Mouse (Mus musculus): ENCODE results near the gene Cd160.
A peak's percentile ranks its signal among the peaks of the same experiment; 100 is the strongest.

Cd160 gene

DNA sequence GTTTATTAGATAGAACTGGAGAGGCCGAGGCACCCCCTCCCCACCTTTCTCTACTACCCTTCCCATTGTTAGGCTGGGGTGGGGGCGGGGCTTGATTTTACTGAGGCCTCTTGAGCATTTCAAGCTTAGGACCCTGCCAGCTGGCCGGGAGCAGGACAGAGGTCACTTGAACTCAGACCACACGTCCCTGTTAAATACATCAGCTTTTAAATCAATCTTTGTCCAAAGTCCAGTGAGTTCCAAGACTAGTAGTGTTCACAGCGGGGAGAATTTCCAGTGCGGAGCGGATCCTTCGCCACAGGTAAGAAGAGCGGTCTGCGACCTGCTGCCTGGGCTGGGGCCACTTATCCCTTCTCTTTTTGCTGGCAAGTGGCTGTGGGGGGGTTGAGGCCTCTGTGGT lies 705 bp upstream of the Cd160 start:
- no peak for DNase-seq (ENCODE audit: low read depth, low spot score)

DNA sequence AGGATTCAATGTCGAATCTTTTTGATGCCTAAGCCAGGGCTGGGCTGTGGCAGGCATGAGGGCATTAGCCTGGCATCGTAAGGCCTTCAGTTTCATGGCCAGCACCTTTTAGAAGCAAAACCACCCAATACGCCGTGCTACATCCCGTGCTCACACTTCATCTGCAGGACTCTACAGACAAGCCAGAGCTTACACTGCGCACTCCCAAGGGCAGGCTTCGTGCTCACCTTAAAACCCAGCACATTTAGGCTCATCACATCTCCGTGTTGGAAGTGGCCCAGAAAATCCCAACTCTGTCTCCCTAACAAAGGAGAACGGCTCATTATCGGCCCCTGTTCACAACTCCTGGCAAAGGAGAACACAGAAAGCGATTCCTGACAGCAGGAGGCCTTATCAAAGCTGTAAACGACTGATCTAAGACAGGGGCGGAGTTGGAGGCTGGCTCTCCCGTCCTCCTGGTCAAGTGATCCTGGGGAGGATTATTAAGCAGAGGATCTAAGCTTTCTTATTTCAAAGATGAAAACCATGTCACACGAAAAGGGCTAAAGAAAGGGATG lies 765 bp downstream of the Cd160 start:
- DNase-seq (ENCODE audit: low read depth, low spot score), result no peak

DNA sequence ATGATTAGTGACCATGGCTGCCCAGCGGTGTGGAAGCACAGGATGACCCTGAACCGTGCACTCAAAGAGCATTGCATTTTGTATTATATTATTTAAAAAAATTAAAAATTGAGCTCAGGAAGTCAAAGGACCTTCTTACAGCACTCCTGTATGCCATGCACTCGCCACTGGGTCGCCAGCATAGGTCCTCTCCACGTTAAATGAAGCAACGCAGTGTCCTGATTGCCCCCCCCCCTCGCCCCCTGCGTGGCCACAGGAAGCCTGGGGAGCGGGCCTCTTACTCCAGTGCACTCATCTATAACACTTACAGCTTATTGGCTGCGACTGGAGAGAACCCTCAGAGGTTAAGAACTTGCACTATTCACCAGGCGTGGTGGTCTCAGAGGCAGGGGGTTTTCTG lies 3.9 kb downstream of the Cd160 start:
- DNase-seq (ENCODE audit: low read depth, low spot score), result no peak

DNA sequence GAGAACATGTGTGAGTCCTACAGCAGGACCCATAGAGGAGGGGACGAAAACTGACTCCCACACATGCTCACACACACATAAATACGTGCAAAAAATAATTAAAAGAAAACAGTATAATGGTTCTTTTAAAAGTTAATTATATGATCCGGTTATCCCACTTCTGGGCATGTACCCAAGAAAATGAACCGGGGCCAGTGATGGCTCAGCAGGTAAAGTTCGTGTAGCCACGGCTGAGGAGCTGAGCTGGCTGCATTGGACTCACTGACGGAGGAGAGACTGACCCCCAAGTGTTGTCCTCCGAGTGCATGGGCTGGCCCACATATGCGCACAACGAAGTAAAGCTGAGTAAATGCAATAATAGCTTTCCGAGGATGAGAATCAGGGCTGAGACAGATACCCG lies 4.5 kb downstream of the Cd160 start:
- DNase-seq (ENCODE audit: low read depth, low spot score), result no peak

DNA sequence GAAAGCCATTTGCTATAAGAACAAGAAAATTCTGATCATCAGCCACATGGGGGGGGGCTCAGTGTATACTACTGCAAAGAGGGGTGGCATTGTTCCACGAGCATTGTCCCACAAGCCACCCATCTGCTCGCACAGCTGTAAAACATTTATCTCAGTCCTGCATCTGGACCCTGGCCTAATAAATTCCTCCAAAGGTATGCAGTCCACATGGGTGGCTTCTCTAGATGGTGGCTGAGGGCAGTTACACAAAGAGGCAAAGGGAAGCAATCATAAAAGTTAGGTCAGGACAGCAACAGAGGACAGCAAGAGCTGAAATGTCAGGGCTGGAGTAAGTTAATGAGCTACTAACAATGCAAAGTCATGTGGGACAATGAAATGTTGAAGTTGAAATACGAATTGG lies 5.5 kb downstream of the Cd160 start:
- DNase-seq (ENCODE audit: low read depth, low spot score), result no peak

DNA sequence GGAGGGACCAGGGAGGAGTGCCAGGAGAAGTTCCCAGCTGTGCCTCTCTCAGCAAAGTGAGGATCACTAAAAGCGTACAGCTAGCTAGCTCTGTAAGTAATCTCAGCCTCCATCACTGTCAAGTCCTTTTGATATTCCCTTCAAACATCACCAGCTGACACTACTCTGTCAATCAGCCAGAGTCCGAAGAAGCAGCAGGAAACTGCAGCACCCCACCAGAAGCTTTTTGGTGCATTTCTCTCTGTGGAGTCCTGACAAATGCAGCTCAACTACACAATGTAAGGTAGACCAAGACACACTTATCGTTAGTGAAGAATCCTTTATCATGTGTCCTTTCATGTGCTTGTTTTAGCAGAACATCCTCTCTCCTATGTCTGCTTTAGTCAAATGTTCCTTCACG lies 7.6 kb downstream of the Cd160 start:
- DNase-seq (ENCODE audit: low read depth, low spot score), result no peak

DNA sequence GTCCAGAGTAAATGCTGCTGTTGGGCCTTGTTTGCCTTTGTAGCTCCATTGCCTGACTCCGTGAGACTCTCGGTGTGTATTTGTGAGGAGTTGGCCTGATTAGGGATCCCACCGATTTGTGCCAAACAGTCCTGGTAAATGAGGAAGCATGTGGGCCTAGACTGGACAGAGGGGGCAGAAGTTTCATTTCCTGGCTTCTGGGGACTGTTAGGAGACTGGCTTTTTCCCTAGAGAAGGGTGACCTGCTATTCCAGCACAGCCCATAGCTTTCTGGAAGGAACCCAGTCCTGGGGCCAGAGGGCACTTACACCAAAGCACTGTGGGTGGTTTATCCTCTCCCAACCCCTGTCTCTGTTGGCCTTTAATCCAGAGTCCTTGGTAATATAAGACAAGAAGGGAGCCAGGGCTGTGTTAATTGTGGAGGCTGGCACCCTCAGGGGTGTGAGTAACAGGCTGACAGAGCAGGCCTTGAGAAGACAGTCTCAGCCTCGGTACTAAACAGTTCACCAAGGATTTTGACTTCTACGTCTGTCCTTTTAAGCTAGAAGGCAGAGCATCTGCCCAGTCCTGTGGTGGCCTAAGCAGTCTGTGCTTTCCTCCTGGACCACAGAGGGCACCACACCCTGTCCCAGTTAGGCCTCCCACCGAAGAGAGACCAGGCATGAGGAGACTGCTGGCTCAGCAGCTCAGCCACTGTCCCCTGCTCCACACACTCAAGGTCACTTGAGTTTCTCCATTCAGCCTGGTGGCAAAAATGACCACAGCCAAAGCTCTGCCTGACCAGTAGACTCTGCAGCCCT lies 8.8 kb downstream of the Cd160 start:
- no peak for DNase-seq (ENCODE audit: low read depth, low spot score)

DNA sequence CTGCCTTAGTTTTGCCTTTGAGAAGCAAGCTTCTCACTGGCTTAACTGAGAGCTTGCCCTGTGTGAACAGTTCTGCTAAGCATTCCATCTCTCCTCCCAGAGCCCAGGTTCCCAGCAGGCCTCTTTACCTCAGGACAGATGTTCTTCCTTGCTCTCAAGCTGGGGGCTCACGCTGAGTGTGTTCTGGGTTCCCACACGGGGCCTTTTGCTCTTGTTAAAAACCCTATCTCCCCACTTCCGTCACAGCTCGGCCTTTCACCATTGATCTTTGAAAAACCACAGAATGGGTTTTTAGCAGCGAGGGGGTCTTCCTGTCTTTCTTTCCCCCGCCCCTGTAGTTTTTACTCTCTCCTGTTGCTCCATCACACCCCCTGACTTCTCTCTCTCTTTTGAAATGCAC lies 14.8 kb downstream of the Cd160 start:
- no peak for DNase-seq (ENCODE audit: low read depth, low spot score)

DNA sequence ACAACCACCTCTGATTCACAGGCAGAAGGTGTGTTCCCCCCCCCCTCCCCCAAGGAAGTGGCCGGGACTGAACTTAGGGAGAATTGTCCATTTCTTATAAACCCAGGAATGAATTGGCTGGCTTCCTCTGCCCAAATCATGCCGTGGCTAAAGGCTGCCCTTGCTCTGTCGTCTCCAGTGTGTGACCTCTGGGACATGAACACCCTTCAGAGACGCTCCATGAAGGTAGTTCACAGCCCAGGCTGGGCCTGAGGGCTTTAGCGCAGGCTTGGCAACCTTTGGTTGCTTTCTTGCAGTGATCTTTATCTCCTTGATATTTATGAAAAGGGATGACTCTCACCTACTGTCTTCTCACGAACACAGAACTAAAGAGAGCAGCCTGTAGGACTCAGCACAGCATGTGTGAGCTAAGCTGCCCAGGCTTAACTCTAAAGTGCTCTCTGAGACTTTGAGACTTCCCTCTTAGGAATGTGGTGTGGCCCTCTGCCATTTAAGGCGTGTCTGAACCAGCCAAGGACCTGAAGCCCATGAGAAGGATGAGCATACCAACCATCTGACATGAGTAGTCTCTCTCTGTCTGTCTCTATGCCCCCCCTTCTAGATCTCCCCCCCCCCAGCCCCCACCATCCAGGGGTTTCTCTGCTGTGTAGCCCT lies 15.4 kb downstream of the Cd160 start:
- no peak for DNase-seq (ENCODE audit: low read depth, low spot score)

DNA sequence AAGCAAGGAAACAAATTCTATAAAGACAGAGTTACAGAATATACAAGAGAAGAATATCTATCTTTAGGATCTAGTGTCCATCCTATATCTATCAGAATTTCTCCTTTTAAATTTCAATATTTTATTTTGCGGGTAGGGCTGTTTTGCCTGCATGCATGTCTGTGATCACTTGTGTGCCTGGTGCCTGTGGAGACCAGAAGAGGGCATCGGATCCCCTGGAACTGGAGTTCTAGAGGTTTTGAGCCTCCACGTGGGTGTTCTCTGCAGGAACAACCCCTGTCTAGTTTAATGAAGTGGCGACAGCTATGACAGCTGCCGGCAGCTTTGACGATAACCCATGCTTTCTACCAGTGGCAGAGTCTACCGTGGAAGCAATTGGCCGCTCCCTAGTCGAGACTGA lies 16.0 kb downstream of the Cd160 start:
- peak; percentile 29 for DNase-seq (ENCODE audit: low read depth, low spot score)

DNA sequence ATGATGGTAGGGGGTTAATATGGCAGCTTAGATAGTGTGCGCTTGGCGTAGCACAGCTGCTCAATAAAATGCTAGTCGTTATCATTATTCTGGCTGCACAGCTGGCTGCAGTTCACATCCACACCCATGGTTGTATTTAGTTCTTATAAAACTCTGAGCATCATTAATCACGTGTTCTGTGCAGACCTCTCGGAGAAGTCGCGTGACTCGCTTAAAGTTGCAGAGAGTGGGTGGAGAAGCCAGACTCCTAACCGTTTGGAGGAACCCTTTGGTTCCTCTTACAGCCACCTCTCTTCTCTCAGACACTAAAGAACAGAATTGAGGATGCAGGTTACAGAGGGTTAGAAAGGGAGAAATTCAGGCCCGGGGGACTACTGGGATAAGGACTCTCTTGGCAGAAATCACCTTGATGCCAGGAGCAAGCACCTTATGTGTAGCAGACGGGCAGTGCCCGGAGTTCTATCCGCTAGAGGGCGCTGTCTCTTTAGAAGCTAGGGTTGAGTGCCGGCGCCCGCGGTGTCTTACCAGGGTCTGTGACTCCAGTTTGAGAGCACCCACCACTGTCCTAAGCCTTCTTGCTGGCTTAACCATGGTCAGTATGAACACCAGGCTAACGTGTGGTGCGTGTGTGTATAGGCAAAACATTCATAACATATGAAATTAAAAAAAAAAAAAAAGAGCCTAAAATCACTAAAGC lies 16.6 kb downstream of the Cd160 start:
- DNase-seq (ENCODE audit: low read depth, low spot score), result peak; percentile 35

DNA sequence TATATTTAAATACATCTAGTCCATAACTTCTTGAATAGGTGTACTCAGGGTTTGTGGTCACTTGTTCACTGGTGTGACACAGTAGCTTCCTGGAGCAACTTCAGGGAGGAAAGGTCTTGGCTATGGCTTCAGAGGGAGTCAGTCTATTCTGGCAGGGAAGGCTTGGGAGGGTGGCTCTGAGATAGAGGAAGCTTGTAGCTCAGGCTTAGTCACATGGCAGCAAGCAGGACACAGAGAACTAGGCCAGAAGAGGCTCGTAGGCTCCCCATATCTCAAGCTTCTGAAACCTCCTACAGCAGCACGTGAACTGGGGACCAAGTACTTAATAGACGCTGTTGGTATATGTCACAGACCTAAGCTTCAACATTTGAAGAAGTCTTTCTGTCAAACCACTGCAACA lies 17.9 kb downstream of the Cd160 start:
- DNase-seq (ENCODE audit: low read depth, low spot score), result no peak

DNA sequence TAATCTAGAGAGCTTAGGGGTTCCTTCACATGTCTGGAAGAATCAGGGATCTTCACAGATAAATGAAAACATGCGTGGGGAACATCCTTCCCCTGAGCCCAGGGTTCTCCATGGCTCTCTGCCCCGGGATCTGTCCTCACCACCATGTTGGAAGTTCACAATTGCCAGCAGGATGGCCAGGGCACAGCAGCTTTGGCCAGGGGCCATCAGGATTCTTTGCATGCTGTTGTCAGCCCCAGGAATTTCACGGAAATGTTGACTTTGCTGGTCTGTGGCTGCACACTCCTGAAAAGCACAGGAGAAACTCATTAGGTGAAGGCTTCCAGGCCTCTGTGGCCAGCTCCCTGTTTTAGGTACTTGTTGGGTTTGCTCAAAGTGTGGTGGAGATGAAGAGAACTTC lies 20.5 kb downstream of the Cd160 start:
- DNase-seq (ENCODE audit: low read depth, low spot score), result no peak

DNA sequence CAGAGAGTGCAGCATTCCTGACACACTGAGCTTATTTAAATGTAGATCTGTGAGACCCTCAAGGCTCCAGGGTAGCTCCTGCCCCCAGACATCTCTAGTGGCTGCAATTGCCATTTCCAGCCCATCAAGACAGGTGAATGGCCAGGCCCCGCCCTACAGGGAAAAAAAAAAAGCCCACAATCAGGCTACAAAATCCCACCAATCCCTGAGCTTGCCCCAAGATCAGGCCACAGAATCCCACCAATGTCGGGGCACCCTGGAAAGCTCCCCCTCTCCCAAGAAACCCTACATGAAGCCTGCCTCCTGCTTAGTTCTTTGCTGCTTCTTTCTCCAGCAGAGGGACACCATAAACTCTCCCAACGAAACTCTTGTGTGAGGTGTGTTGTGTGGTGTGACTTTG lies 21.0 kb downstream of the Cd160 start:
- no peak for DNase-seq (ENCODE audit: low read depth, low spot score)

DNA sequence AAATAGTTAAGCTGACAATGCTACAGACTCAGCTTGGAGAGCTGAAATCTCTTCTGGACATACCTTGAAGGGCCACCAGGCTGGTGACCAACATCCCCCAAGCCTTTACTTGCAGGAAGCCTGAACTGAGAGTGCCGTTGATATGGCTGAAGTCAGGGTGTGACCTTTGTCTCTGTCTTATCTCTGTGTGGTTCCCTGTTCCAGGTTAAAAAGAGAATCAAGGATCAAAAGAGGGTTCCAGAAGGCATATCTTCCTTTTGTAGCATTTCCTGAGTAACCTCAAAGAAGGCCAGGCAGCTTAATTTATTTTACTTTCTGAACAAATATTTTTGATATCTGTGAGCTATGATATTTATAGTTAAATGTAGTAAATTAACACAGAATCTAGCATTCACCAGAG lies 26.9 kb downstream of the Cd160 start:
- DNase-seq (ENCODE audit: low read depth, low spot score), result no peak

DNA sequence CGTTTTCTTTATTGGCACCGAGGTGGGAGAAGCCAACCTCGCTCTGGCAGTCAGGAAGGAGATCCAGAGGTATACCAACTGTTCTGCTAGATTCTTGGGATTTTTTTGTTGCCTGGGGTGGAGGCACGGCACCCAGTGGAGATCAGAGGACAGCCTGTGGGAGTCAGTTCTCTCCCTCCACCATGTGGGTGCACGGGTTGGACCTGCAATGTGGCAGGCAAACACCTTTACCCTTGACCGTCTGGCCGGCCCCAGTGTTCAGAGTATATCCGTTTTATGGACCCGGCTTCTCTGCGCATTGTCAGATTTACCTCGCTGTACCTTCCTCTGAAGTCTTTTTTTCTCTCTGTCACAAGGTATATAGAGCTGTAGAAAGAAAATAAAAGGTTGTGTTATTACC lies 28.9 kb downstream of the Cd160 start:
- no peak for DNase-seq (ENCODE audit: low read depth, low spot score)

DNA sequence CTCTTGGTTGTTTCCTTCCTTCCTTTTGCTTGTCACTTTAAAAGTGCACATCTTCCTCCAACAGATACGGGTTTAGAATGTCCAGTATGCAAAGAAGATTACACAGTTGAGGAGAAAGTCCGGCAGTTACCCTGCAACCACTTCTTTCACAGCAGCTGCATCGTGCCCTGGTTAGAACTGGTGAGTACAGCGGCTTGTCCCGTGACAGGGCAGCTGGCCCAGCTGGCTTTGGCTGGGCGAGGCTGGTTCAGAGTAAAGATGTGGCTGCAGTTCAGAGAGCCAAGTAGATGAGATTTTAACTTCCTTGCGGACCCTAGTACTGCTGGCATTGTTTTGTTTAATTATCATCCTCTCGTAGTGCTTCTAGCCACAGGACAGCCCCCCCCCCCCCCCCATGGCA lies 40.6 kb downstream of the Cd160 start:
- DNase-seq (ENCODE audit: low read depth, low spot score), result no peak

DNA sequence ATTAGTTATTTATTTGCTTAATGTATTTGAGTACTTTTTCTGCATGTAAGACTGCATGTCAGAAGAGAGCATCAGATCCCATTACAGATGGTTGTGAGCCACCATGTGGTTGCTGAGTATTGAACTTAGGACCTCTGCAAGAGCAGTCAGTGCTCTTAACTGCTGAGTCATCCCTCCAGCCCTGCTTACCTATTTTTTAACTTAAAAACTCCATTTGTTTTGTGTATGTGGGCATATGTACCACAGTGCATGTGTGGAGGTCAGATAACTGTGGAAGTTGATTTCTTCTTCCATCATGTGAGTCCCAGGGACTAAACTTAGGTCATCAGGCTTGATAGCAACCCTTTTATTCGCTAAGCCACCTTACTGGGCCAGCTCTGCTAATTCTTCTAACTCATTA lies 41.4 kb downstream of the Cd160 start:
- no peak for DNase-seq (ENCODE audit: low read depth, low spot score)

DNA sequence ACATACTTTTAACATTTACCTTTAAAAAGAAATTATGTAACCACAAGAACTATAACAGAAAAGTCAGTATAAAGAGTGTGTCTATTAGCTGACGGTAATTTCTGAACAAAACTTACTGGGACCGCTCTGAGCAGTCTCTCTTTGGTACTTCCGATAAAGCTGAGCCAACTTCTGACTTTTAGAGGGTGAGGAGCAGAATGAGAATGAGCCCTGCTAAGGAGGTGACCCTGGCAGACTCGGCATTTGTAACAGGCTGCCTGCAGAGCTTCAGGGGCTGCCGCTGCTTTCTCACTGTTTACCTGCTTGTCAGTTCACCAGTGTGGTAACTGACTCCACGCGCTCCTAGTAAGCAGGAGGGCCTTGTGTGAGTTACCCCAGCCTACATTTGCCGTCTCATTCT lies 46.9 kb downstream of the Cd160 start:
- DNase-seq (ENCODE audit: low read depth, low spot score), result no peak

DNA sequence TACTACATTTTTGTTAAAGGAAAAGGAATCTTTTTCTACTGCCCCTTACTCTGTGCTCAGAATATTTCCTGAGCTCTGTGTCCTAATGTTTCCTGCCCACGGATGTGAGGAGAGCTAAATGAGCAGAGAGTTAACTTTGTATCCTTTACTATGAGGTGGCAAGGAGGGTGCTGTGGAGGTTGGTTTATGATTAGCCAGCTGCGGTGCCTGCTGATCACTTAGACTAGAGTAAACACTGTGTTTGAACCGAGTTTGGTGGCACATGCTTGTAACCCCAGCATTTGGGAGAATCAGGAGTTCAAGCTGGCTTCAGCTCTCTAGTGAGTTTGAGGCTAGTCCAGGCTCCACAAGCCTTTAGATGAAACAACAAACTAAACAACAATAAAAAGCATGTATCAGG lies 52.0 kb downstream of the Cd160 start:
- no peak for DNase-seq (ENCODE audit: low read depth, low spot score)

DNA sequence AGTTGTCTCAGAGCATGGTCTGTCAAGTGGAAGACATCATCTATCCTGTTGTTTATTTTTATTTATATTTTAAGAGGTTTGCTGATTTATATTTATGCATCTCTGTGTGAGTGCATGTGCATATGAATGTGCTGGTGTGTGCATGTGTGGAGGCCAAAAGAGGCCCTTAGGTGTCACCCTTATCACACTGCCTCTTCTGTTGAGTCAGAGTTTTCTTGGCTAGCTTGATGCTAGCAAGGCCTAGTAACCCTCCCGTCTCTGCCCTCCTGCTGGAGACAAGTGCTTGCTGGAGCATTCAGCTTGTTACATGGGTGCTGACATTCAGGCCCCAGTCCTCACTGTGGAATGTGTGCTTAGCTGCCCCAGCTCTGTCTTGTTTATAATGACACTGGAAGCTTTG lies 56.2 kb downstream of the Cd160 start:
- no peak for DNase-seq (ENCODE audit: low read depth, low spot score)

DNA sequence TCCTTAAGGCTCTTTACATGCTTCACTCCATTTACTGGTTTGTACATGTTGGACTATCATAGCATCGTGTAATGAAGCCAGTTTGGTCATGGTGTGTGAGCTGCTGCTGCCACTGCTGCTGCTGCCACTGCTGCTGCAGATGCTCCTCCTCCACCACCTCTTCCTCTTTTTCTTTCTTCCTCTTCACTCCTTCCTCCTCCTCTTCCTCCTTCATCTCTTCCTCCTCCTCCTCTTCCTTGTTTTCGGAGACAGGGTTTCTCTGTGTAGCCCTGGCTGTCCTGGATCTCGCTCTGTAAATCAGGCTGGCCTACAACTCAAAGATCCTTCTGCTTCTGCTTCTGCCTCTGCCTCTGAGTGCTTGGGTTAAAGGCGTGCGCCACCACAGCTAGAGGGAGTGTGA lies 59.2 kb downstream of the Cd160 start:
- no peak for DNase-seq (ENCODE audit: low read depth, low spot score)

DNA sequence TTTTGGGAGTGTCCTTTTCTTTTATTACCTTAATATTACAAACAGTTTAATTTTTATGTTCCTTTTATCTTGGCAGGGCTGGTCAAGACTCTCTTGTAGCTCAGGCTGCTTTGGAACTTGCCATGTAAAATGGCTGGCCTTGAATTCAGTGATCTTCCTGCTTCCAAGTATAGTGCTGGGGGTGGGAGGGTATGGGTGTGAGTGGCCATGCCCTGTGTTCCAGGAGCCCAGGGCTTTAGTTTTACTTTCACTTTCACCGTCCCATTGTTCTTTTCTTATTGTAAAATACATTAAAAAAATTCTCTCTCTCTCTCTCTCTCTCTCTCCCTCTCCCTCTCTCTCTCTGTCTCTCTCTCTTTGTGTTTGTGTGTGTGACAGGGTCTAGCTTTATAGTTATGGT lies 64.6 kb downstream of the Cd160 start:
- DNase-seq (ENCODE audit: low read depth, low spot score), result no peak

Data from embryo, embryonic 11.5 days (tissue).